Mouse (Mus musculus): ENCODE results near the gene Hsd3b7. TPM values are rescaled to one million over a fixed set of nuclear protein-coding genes. Genes with fewer than 3 reads are reported as not detected.

The Hsd3b7 gene
- 3.0 TPM for total RNA-seq (2023)

DNA sequence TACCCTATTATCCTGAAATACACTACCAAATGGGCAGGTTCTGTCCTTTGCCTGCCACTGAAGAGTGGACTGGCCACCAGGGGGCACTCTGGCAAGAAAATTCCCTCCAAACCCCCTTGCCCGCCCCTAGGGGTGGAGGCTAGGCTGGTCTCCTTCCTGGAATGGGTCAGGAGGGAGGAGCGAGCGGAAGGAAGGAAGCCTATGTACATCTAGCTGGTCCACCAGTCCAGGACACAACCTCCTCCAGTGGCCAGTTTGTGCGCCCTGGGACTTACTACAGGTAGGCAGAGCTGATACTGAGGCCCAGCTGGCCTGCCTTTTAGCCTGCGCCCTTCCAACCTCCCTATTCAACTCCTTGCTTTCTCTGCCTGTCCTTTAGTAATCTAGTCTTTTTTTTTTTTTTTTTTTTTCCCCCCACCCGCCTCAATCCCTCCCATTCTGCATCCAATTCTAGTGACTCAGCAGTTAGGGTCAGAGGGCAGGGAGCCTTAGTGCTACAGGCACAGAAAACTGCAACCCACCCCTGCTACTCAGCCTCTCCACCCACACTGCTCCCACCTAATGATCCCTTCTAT lies at the start of gene Hsd3b7:
Hsd3b7 (plus strand) TSS at position 170 of the 575 bp plus-strand sequence.

DNA sequence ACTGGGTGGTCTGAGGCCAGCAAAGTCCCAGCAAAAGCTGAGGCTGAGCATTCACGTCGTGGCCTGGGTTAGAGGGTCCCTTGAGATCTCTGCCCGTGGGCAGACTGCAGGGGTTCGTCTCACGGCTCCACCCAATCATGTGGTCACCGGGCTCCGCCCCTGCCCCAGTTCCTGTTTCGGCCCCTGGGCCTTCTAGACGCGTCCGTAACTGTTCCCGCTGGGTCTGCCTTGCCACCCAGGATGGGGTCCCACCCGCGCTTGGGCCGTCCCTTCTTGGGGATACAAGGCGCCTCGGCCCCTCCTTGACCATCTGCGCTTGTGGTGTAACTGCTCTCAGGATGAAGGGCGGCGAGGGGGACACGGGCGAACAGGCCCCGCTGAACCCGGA lies 30.8 kb upstream of the Hsd3b7 start, which contains the start of gene Orai3:
Orai3 (plus strand) TSS at position 165 of the 388 bp plus-strand sequence.

GRCm38 (mm10) chr7:127776426-127776825 lies 24.0 kb upstream of the Hsd3b7 start, which contains the start of gene Setd1a:
Gene Setd1a, plus strand, starts transcription at chr7:127776670.

GRCm38 (mm10) chr7:127785308-127785707 lies 15.1 kb upstream of the Hsd3b7 start, which contains the start of gene Gm49388:
Gene Gm49388, plus strand, starts transcription at chr7:127785608.

GRCm38 (mm10) chr7:127824176-127824871 lies 23.9 kb downstream of the Hsd3b7 start, which contains the start of the genes Stx4a and Stx1b:
Gene Stx4a, plus strand, starts transcription at chr7:127824294.
Gene Stx1b, minus strand, starts transcription at chr7:127824549.

Other genes with a start within 250 kb of the Hsd3b7 start
- 4.4 TPM for gene Tmem265, start 239.2 kb upstream of the Hsd3b7 start, total RNA-seq (2023)
- gene Phkg2, start 227.3 kb upstream of the Hsd3b7 start, total RNA-seq (2023), result 149 TPM
- gene Ccdc189, start 212.0 kb upstream of the Hsd3b7 start, total RNA-seq (2023), result not detected
- gene Rnf40, start 211.8 kb upstream of the Hsd3b7 start, total RNA-seq (2023), result 117 TPM
- gene Zfp629, start 184.8 kb upstream of the Hsd3b7 start, total RNA-seq (2023), result 1.9 TPM
- 25.3 TPM for gene Bcl7c, start 91.7 kb upstream of the Hsd3b7 start, total RNA-seq (2023)
- gene Ctf1, start 87.9 kb upstream of the Hsd3b7 start, total RNA-seq (2023), result not detected
- gene Ctf2, start 68.4 kb upstream of the Hsd3b7 start, total RNA-seq (2023), result not detected
- gene Fbxl19, start 56.1 kb upstream of the Hsd3b7 start, total RNA-seq (2023), result 4.6 TPM
- 13.8 TPM for gene Orai3, start 30.8 kb upstream of the Hsd3b7 start, total RNA-seq (2023)
- 73.7 TPM for gene Setd1a, start 23.9 kb upstream of the Hsd3b7 start, total RNA-seq (2023)
- gene Gm49388, start 15.0 kb upstream of the Hsd3b7 start, total RNA-seq (2023), result not detected
- 110 TPM for gene Stx4a, start 23.7 kb downstream of the Hsd3b7 start, total RNA-seq (2023)
- gene Stx1b, start 23.9 kb downstream of the Hsd3b7 start, total RNA-seq (2023), result not detected
- gene Zfp646, start 75.6 kb downstream of the Hsd3b7 start, total RNA-seq (2023), result 87.3 TPM
- 23.2 TPM for gene Zfp668, start 76.2 kb downstream of the Hsd3b7 start, total RNA-seq (2023)
- 0.24 TPM for gene Prss53, start 90.4 kb downstream of the Hsd3b7 start, total RNA-seq (2023)
- gene Gm21974, start 94.8 kb downstream of the Hsd3b7 start, total RNA-seq (2023), result not detected
- gene Vkorc1, start 95.0 kb downstream of the Hsd3b7 start, total RNA-seq (2023), result 13.8 TPM
- gene Bckdk, start 103.5 kb downstream of the Hsd3b7 start, total RNA-seq (2023), result 22.0 TPM
- 41.4 TPM for gene Kat8, start 111.9 kb downstream of the Hsd3b7 start, total RNA-seq (2023)
- gene Prss8, start 129.5 kb downstream of the Hsd3b7 start, total RNA-seq (2023), result not detected
- gene Prss36, start 146.1 kb downstream of the Hsd3b7 start, total RNA-seq (2023), result 1.0 TPM
- 801 TPM for gene Fus, start 166.9 kb downstream of the Hsd3b7 start, total RNA-seq (2023)
- 44.5 TPM for gene Pycard, start 193.3 kb downstream of the Hsd3b7 start, total RNA-seq (2023)
- gene Trim72, start 203.3 kb downstream of the Hsd3b7 start, total RNA-seq (2023), result 1.2 TPM